Mouse (Mus musculus) limb, embryonic 11.5 days (tissue): ENCODE measurements around the gene H2-Ob. TPM values are rescaled to one million over a fixed set of nuclear protein-coding genes. Genes with fewer than 3 reads are reported as not detected.

Experiments used
- ATAC-seq: fragments of 200-750 bp; cut with Nextera tagmentation; 2 replicates; pipeline ENCODE4 v1.8.0; 2017; ENCODE audit warnings: low read depth; ENCODE audit not compliant: insufficient number of reproducible peaks, low FRiP score, low TSS enrichment
- DNase-seq: peaks from one replicate; pipeline ENCODE4 v3.0.0-alpha.2; 2015; ENCODE audit warnings: low spot score
- H3K27ac ChIP-seq: fragments of 300-500 bp; sonication (generic); replicated peaks from 2 replicates; pipeline ENCODE4 v1.5.1; 2014; ENCODE audit warnings: low read depth, mild to moderate bottlenecking, low read length
- H3K27me3 ChIP-seq: fragments of 300-500 bp; sonication (generic); 2 replicates; pipeline ENCODE4 v1.6.1; 2014; ENCODE audit warnings: mild to moderate bottlenecking, low read length, mixed read lengths; ENCODE audit not compliant: control insufficient read depth, insufficient read depth
- H3K36me3 ChIP-seq: fragments of 300-500 bp; sonication (generic); 2 replicates; pipeline ENCODE4 v1.6.1; 2014; ENCODE audit warnings: mild to moderate bottlenecking, low read length, moderate library complexity, mixed read lengths; ENCODE audit not compliant: control insufficient read depth, insufficient read depth
- H3K4me1 ChIP-seq: fragments of 300-500 bp; sonication (generic); 2 replicates; pipeline ENCODE4 v1.6.1; 2014; ENCODE audit warnings: low read length, mixed read lengths; ENCODE audit not compliant: control insufficient read depth, insufficient read depth
- H3K4me2 ChIP-seq: fragments of 300-500 bp; sonication (generic); 2 replicates; pipeline ENCODE4 v1.6.1; 2014; ENCODE audit warnings: low read depth, mild to moderate bottlenecking, moderate library complexity; ENCODE audit not compliant: severe bottlenecking
- H3K4me3 ChIP-seq: fragments of 300-500 bp; sonication (generic); 2 replicates; pipeline ENCODE4 v1.5.1; 2014; ENCODE audit warnings: low read depth, low read length
- H3K9ac ChIP-seq: fragments of 300-500 bp; sonication (generic); 2 replicates; pipeline ENCODE4 v1.6.1; 2014; ENCODE audit warnings: mild to moderate bottlenecking, low read length
- H3K9me3 ChIP-seq: fragments of 300-500 bp; sonication (generic); 2 replicates; pipeline ENCODE4 v1.6.1; 2016; ENCODE audit warnings: low read length; ENCODE audit not compliant: control insufficient read depth
- WGBS: fragments of 180-500 bp; shearing (Covaris S2); extraction: QIAGEN DNeasy Blood & Tissue Kit; methylation state at CpG from one replicate; pipeline ENCODE4 v1.1.7; 2014; 5-methylcytosine and 5-hydroxymethylcytosine counted together
- polyA plus RNA-seq: library from polyadenylated mRNA; unstranded; fragments of >200 nt; fragmentation: Nextera tagmentation; extraction: Ambion mirVana; gene quantifications from 2 replicates; pipeline ENCODE4 v1.2.1, GENCODE M21; 2014

H2-Ob gene
- polyA plus RNA-seq, 1 experiment from 2014 or later, result not detected

- Histone ChIP-seq H3K36me3 (no peaks in the 10 kb centered on the region), H3K27me3 (no peaks in the 10 kb centered on the region), H3K9me3 (no peaks in the 10 kb centered on the region), H3K9ac (no peak overlapping the region), H3K4me3 (no peak overlapping the region), H3K27ac (no peak overlapping the region), H3K4me1 (0 out of 2 replicates have a peak, but pooled peaks cover 3% of the 10 kb centered on the region), H3K4me2 (no peak overlapping the region)
- ATAC-seq (no peak), DNase-seq (no peak)
- 71% methylated on average over 6 of the region's 6 CpGs for WGBS
These were observed 48.3 kb downstream of the H2-Ob start for GRCm38 (mm10) chr17:34286999-34287398.

DNA sequence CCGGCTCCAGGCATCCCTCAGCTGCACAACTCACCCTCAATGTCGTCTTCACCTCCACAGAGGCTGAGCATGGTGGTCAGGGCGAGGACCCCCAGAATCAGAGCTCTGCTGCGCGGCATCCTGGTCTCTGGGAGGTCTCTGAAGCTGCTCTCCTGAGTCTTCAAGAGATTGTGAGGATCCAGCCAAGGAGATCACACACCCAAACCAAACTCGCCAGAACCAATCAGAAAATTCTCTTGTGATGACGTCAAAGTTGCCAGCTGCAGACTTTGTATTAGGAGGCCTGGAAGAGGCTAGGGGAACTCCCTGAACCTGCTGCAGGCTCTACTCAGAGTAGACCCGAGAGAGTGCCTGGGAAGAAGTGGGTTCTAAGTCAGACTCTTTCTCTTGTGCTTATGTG, 48.9 kb downstream of the H2-Ob start, which contains the start of gene H2-Aa:
Gene H2-Aa (minus strand): TSS at position 176 of the 400 bp plus-strand sequence.
- Histone ChIP-seq H3K36me3 (no peaks in the 10 kb centered on the region), H3K4me1 (0 out of 2 replicates have a peak, but pooled peaks cover 3% of the 10 kb centered on the region), H3K9me3 (no peaks in the 10 kb centered on the region), H3K27me3 (no peaks in the 10 kb centered on the region), H3K4me2 (no peak within 1 kb of the TSS), H3K4me3 (no peak within 1 kb of the TSS), H3K27ac (no peak within 1 kb of the TSS), H3K9ac (no peak within 1 kb of the TSS)
- ATAC-seq (no peak), DNase-seq (peak; percentile 67)
- WGBS, result 14% methylated on average over 8 of the region's 8 CpGs

DNA sequence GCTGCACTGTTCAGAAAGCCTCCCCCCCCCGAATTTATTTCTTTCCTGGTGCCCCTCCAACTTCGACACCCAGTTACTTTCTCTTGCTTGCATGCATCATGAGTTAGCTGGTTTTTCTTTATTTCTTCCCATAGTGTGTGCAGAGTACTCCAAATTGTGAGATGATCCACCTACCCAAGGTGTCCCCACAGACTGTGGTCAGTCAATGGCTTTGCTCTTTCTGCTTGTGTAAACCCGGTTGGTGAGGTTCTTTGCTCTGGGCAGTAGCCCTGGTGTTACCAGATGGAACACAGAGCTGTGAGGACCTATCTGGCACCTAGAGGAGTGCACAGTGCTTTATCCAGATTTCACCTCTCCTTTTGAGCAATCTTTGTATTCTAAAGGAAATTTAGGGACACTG, 49.4 kb downstream of the H2-Ob start:
- no peaks in the 10 kb centered on the region for H3K9me3 ChIP-seq
- H3K4me3 ChIP-seq, result no peak overlapping the region
- 82% methylated on average over 3 of the region's 3 CpGs for WGBS
- 0 out of 2 replicates have a peak, but pooled peaks cover 3% of the 10 kb centered on the region for H3K4me1 ChIP-seq
- H3K36me3 ChIP-seq, result no peaks in the 10 kb centered on the region
- no peak for ATAC-seq
- H3K27ac ChIP-seq, result no peak overlapping the region
- H3K4me2 ChIP-seq, result no peak overlapping the region
- DNase-seq, result no peak
- H3K27me3 ChIP-seq, result no peaks in the 10 kb centered on the region
- no peak overlapping the region for H3K9ac ChIP-seq

DNA sequence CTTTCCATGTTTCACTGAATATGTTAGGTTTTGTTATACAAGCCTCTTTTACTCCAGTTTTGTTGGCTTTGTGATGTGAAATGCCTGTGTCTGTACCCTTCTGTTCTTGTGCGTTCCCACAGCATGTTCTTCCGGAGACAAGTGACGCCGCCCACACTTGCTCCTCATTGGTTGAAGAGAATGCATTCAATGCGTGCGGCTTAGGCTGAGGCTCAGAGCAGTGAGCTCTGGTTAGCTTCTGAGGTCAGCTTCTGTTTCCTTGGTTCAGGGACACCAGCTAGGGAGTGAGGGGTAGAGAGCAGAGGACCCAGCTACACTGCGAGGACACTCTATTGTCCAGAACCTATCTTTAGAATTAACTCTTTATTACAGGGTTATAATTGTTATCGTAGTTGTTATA, 52.9 kb downstream of the H2-Ob start:
- 18% methylated on average over 8 of the region's 8 CpGs for WGBS
- no peak overlapping the region for H3K27ac ChIP-seq
- DNase-seq (peak; percentile 95), ATAC-seq (0 out of 2 replicates have a peak, but pooled peaks have one; percentile 70)
- H3K4me1 ChIP-seq, result 0 out of 2 replicates have a peak, but pooled peaks cover 3% of the 10 kb centered on the region
- no peak overlapping the region for H3K4me3 ChIP-seq
- no peaks in the 10 kb centered on the region for H3K9me3 ChIP-seq
- H3K9ac ChIP-seq, result no peak overlapping the region
- H3K4me2 ChIP-seq, result no peak overlapping the region
- no peaks in the 10 kb centered on the region for H3K27me3 ChIP-seq
- no peaks in the 10 kb centered on the region for H3K36me3 ChIP-seq

GRCm38 (mm10) chr17:34292570-34292969, 53.9 kb downstream of the H2-Ob start:
- Histone ChIP-seq H3K9ac (no peak overlapping the region), H3K4me1 (0 out of 2 replicates have a peak, but pooled peaks cover 3% of the 10 kb centered on the region), H3K4me3 (no peak overlapping the region), H3K9me3 (no peaks in the 10 kb centered on the region), H3K27ac (no peak overlapping the region), H3K4me2 (no peak overlapping the region), H3K36me3 (no peaks in the 10 kb centered on the region), H3K27me3 (no peaks in the 10 kb centered on the region)
- WGBS, result 91% methylated on average over 4 of the region's 4 CpGs
- DNase-seq, result no peak
- ATAC-seq, result no peak

- ATAC-seq (no peak), DNase-seq (no peak)
- Histone ChIP-seq H3K27ac (no peak overlapping the region), H3K4me3 (no peak overlapping the region), H3K4me1 (0 out of 2 replicates have a peak, but pooled peaks cover 3% of the 10 kb centered on the region), H3K27me3 (no peaks in the 10 kb centered on the region), H3K4me2 (no peak overlapping the region), H3K9me3 (no peaks in the 10 kb centered on the region), H3K36me3 (no peaks in the 10 kb centered on the region), H3K9ac (no peak overlapping the region)
- WGBS, result 64% methylated on average over 2 of the region's 2 CpGs
These were observed 54.8 kb downstream of the H2-Ob start for GRCm38 (mm10) chr17:34293533-34293932.

GRCm38 (mm10) chr17:34294249-34294648, 55.5 kb downstream of the H2-Ob start:
- ATAC-seq (no peak), DNase-seq (no peak)
- H3K4me2 ChIP-seq, result no peak overlapping the region
- no peaks in the 10 kb centered on the region for H3K27me3 ChIP-seq
- no peaks in the 10 kb centered on the region for H3K36me3 ChIP-seq
- H3K9me3 ChIP-seq, result no peaks in the 10 kb centered on the region
- H3K27ac ChIP-seq, result no peak overlapping the region
- no peak overlapping the region for H3K9ac ChIP-seq
- H3K4me3 ChIP-seq, result no peak overlapping the region
- WGBS, result 73% methylated on average over 4 of the region's 4 CpGs
- H3K4me1 ChIP-seq, result 0 out of 2 replicates have a peak, but pooled peaks cover 3% of the 10 kb centered on the region

- H3K36me3 ChIP-seq, result no peaks in the 10 kb centered on the region
- no peak overlapping the region for H3K9ac ChIP-seq
- H3K4me1 ChIP-seq, result 0 out of 2 replicates have a peak, but pooled peaks cover 3% of the 10 kb centered on the region
These were observed 56.6 kb downstream of the H2-Ob start for GRCm38 (mm10) chr17:34295307-34295706.

More at GRCm38 (mm10) chr17:34295307-34295706, 56.6 kb downstream of the H2-Ob start:
- no peaks in the 10 kb centered on the region for H3K9me3 ChIP-seq
- no peak overlapping the region for H3K4me2 ChIP-seq
- ATAC-seq, result no peak
- DNase-seq, result no peak
- H3K27me3 ChIP-seq, result no peaks in the 10 kb centered on the region
- no peak overlapping the region for H3K4me3 ChIP-seq
- no peak overlapping the region for H3K27ac ChIP-seq
